Mouse (Mus musculus) intestine, embryonic 14.5 days (tissue): ENCODE data around the gene C1qtnf5. TPM values are rescaled to one million over a fixed set of nuclear protein-coding genes. Genes with fewer than 3 reads are reported as not detected.
"Not testable (repeated sequence)": the region's sequence is repeated elsewhere in the genome, so short reads cannot be mapped to it uniquely, and the experiment has no call there.

Source experiments
- ATAC-seq: fragments of 200-750 bp; cut with Nextera tagmentation; replicated peaks from 2 replicates; pipeline ENCODE4 v1.8.0; 2017; ENCODE audit warnings: low read depth, moderate number of reproducible peaks, moderate TSS enrichment, moderate library complexity; ENCODE audit not compliant: low FRiP score, low TSS enrichment
- DNase-seq: peaks from one replicate; pipeline ENCODE4 v3.0.0-alpha.2; 2018; ENCODE audit warnings: low spot score
- H3K27ac ChIP-seq: fragments of 300-500 bp; sonication (generic); 2 replicates; pipeline ENCODE4 v1.5.1; 2014; ENCODE audit warnings: low read depth, mild to moderate bottlenecking, control low read depth
- H3K27me3 ChIP-seq: fragments of 300-500 bp; sonication (generic); replicated peaks from 2 replicates; pipeline ENCODE4 v1.6.1; 2014; ENCODE audit warnings: low read length, control low read depth; ENCODE audit not compliant: control insufficient read depth, insufficient read depth
- H3K36me3 ChIP-seq: fragments of 300-500 bp; sonication (generic); 2 replicates; pipeline ENCODE4 v1.6.1; 2014; ENCODE audit warnings: low read length, control low read depth; ENCODE audit not compliant: control insufficient read depth, insufficient read depth
- H3K4me1 ChIP-seq: fragments of 300-500 bp; sonication (generic); replicated peaks from 2 replicates; pipeline ENCODE4 v1.6.1; 2014; ENCODE audit warnings: low read length, control low read depth, mixed read lengths; ENCODE audit not compliant: control insufficient read depth, insufficient read depth
- H3K4me2 ChIP-seq: fragments of 300-500 bp; sonication (generic); 2 replicates; pipeline ENCODE4 v1.6.1; 2014; ENCODE audit warnings: low read length
- H3K4me3 ChIP-seq: fragments of 300-500 bp; sonication (generic); 2 replicates; pipeline ENCODE4 v1.5.1; 2014; ENCODE audit warnings: low read depth, low read length, control low read depth, mixed read lengths
- H3K9ac ChIP-seq: fragments of 300-500 bp; sonication (generic); 2 replicates; pipeline ENCODE4 v1.6.1; 2014; ENCODE audit warnings: mild to moderate bottlenecking, low read length
- H3K9me3 ChIP-seq: fragments of 300-500 bp; sonication (generic); 2 replicates; pipeline ENCODE4 v1.6.1; 2016; ENCODE audit warnings: low read length, control low read depth; ENCODE audit not compliant: control insufficient read depth
- WGBS: fragments of 180-500 bp; shearing (Covaris S2); extraction: QIAGEN DNeasy Blood & Tissue Kit; methylation state at CpG from one replicate; pipeline ENCODE4 v1.1.7; 2014; 5-methylcytosine and 5-hydroxymethylcytosine counted together
- polyA plus RNA-seq: library from polyadenylated mRNA; unstranded; fragments of >200 nt; fragmentation: Nextera tagmentation; extraction: Ambion mirVana; gene quantifications from 2 replicates; pipeline ENCODE4 v1.2.1, GENCODE M21; 2014

The C1qtnf5 gene
- polyA plus RNA-seq, 1 experiment from 2014 or later: 3.4 TPM

GRCm38 (mm10) chr9:44106182-44106581, 863 bp upstream of the C1qtnf5 start:
- DNase-seq (no peak), ATAC-seq (no peak)
- H3K36me3 ChIP-seq: peaks cover 28% of the 10 kb centered on the region
- H3K9ac ChIP-seq: no peak overlapping the region
- H3K9me3 ChIP-seq: no peaks in the 10 kb centered on the region
- H3K4me2 ChIP-seq: no peak overlapping the region
- H3K4me1 ChIP-seq: peaks cover 45% of the 10 kb centered on the region
- 93% methylated on average over 7 of the region's 7 CpGs for WGBS
- H3K27ac ChIP-seq: no peak overlapping the region
- no peak overlapping the region for H3K4me3 ChIP-seq
- no peaks in the 10 kb centered on the region for H3K27me3 ChIP-seq

GRCm38 (mm10) chr9:44106596-44106995, 449 bp upstream of the C1qtnf5 start:
- no peak for DNase-seq
- Histone ChIP-seq H3K4me2 (no peak overlapping the region), H3K4me1 (peaks cover 45% of the 10 kb centered on the region), H3K9ac (no peak overlapping the region), H3K36me3 (peaks cover 28% of the 10 kb centered on the region), H3K27ac (peak overlapping the region; percentile 69; the same call in 1 of the 2 replicates), H3K4me3 (no peak overlapping the region), H3K27me3 (no peaks in the 10 kb centered on the region), H3K9me3 (no peaks in the 10 kb centered on the region)
- 81% methylated on average over 4 of the region's 4 CpGs for WGBS
- no peak for ATAC-seq

- Histone ChIP-seq H3K4me2 (peak overlapping the region; percentile 37), H3K9ac (0 out of 2 replicates have a peak overlapping the region, but pooled peaks have one; percentile 10), H3K4me3 (peak overlapping the region; percentile 6; the same call in 1 of the 2 replicates), H3K9me3 (no peaks in the 10 kb centered on the region), H3K4me1 (peaks cover 45% of the 10 kb centered on the region), H3K27me3 (no peaks in the 10 kb centered on the region), H3K36me3 (peaks cover 28% of the 10 kb centered on the region), H3K27ac (peak overlapping the region; percentile 69)
- DNase-seq (peak; percentile 63), ATAC-seq (no peak; the same call in 1 of the 2 replicates)
- 40% methylated on average over 25 of the region's 25 CpGs for WGBS
These were observed 623 bp downstream of the C1qtnf5 start for GRCm38 (mm10) chr9:44107557-44108179.

GRCm38 (mm10) chr9:44108269-44109055, 1.4 kb downstream of the C1qtnf5 start:
- Histone ChIP-seq H3K4me1 (peaks cover 45% of the 10 kb centered on the region), H3K4me2 (peak overlapping the region; percentile 46), H3K9ac (no peak overlapping the region), H3K36me3 (peaks cover 28% of the 10 kb centered on the region), H3K9me3 (no peaks in the 10 kb centered on the region), H3K27me3 (no peaks in the 10 kb centered on the region), H3K4me3 (no peak overlapping the region), H3K27ac (no peak overlapping the region)
- ATAC-seq (no peak), DNase-seq (no peak)
- WGBS: 77% methylated on average over 31 of the region's 31 CpGs

- H3K4me1 ChIP-seq: peaks cover 45% of the 10 kb centered on the region
These were observed 2.5 kb downstream of the C1qtnf5 start for GRCm38 (mm10) chr9:44109360-44110095.

GRCm38 (mm10) chr9:44111909-44112308, 4.9 kb downstream of the C1qtnf5 start:
- WGBS: 59% methylated on average over 9 of the region's 12 CpGs
- not testable (repeated sequence) for H3K27ac ChIP-seq, ATAC-seq, H3K9ac ChIP-seq, H3K27me3 ChIP-seq, DNase-seq, H3K36me3 ChIP-seq, H3K4me3 ChIP-seq, H3K9me3 ChIP-seq
- H3K4me1 ChIP-seq: peaks cover 37% of the 10 kb centered on the region
- H3K4me2 ChIP-seq: peak overlapping the region; percentile 47

More at GRCm38 (mm10) chr9:44109360-44110095, 2.5 kb downstream of the C1qtnf5 start:
- ATAC-seq (no peak), DNase-seq (peak; percentile 94)
- H3K36me3 ChIP-seq: peaks cover 24% of the 10 kb centered on the region
- H3K4me2 ChIP-seq: peak overlapping the region; percentile 46
- peak overlapping the region; percentile 22 for H3K4me3 ChIP-seq
- no peaks in the 10 kb centered on the region for H3K27me3 ChIP-seq
- 15% methylated on average over 9 of the region's 9 CpGs for WGBS
- peak overlapping the region; percentile 27; the same call in 1 of the 2 replicates for H3K27ac ChIP-seq
- H3K9me3 ChIP-seq: no peaks in the 10 kb centered on the region
- H3K9ac ChIP-seq: 0 out of 2 replicates have a peak overlapping the region, but pooled peaks have one; percentile 30

- peaks cover 23% of the 10 kb centered on the region for H3K4me1 ChIP-seq
- peak within 1 kb of the TSS; percentile 85 for H3K9ac ChIP-seq
- ATAC-seq: peak; percentile 92
- H3K4me3 ChIP-seq: peak within 1 kb of the TSS; percentile 59
- peak within 1 kb of the TSS; percentile 47 for H3K4me2 ChIP-seq
- under 1% methylated on average over 49 of the region's 51 CpGs for WGBS
- peaks cover 7% of the 10 kb centered on the region for H3K36me3 ChIP-seq
- H3K9me3 ChIP-seq: no peaks in the 10 kb centered on the region
- DNase-seq: peak; percentile 96
- H3K27me3 ChIP-seq: no peaks in the 10 kb centered on the region
- H3K27ac ChIP-seq: peak within 1 kb of the TSS; percentile 39; the same call in 1 of the 2 replicates
These were observed 6.2 kb downstream of the C1qtnf5 start, which contains the start of the genes Gm49380 and Rnf26 for GRCm38 (mm10) chr9:44113105-44113789. Gene Gm49380 (minus strand): TSS chr9:44113500. Gene Rnf26 (minus strand): TSS chr9:44113517.

- no peak overlapping the region for H3K4me2 ChIP-seq
- no peak for ATAC-seq
- no peaks in the 10 kb centered on the region for H3K27me3 ChIP-seq
- no peaks in the 10 kb centered on the region for H3K36me3 ChIP-seq
- no peak overlapping the region for H3K4me3 ChIP-seq
- H3K27ac ChIP-seq: no peak overlapping the region
- no peak overlapping the region for H3K9ac ChIP-seq
- WGBS: 71% methylated on average over 2 of the region's 2 CpGs
- H3K4me1 ChIP-seq: peaks cover 11% of the 10 kb centered on the region
- DNase-seq: no peak
- no peaks in the 10 kb centered on the region for H3K9me3 ChIP-seq
These were observed 7.4 kb downstream of the C1qtnf5 start for GRCm38 (mm10) chr9:44114453-44114852.
